Mouse (Mus musculus) midbrain, postnatal 0 days (tissue): Measurements from ENCODE around the gene Polr3e. TPM values are rescaled to one million over a fixed set of nuclear protein-coding genes. Genes with fewer than 3 reads are reported as not detected.

ENCODE experiments used
- ATAC-seq: fragments of 200-750 bp; cut with Nextera tagmentation; 2 replicates; pipeline ENCODE4 v1.8.0; 2017; ENCODE audit warnings: moderate number of reproducible peaks, mild to moderate bottlenecking, moderate TSS enrichment, moderate library complexity; ENCODE audit not compliant: low FRiP score
- DNase-seq: peaks from one replicate; pipeline ENCODE4 v3.0.0-alpha.2; 2015; ENCODE audit warnings: low spot score
- H3K27ac ChIP-seq: fragments of 300-500 bp; sonication (generic); 2 replicates; pipeline ENCODE4 v1.5.1; 2014; ENCODE audit warnings: low read depth, mild to moderate bottlenecking, low read length, mixed read lengths
- H3K27me3 ChIP-seq: fragments of 300-500 bp; sonication (generic); 2 replicates; pipeline ENCODE4 v1.6.1; 2014; ENCODE audit warnings: low read length, control low read depth, mixed read lengths; ENCODE audit not compliant: insufficient read depth
- H3K36me3 ChIP-seq: fragments of 300-500 bp; sonication (generic); 2 replicates; pipeline ENCODE4 v1.6.1; 2014; ENCODE audit warnings: low read length, control low read depth, mixed read lengths; ENCODE audit not compliant: insufficient read depth
- H3K4me1 ChIP-seq: fragments of 300-500 bp; sonication (generic); 2 replicates; pipeline ENCODE4 v1.6.1; 2014; ENCODE audit warnings: mild to moderate bottlenecking, control low read depth, antibody characterized with exemption, low read length, mixed read lengths; ENCODE audit not compliant: insufficient read depth
- H3K4me2 ChIP-seq: fragments of 300-500 bp; sonication (generic); 2 replicates; pipeline ENCODE4 v1.6.1; 2014; ENCODE audit warnings: low read depth, mild to moderate bottlenecking, low read length, mixed read lengths; ENCODE audit not compliant: poor library complexity, severe bottlenecking
- H3K4me3 ChIP-seq: fragments of 300-500 bp; sonication (generic); 2 replicates; pipeline ENCODE4 v1.5.1; 2014; ENCODE audit warnings: low read depth, mild to moderate bottlenecking, low read length, moderate library complexity
- H3K9ac ChIP-seq: fragments of 300-500 bp; sonication (generic); replicated peaks from 2 replicates; pipeline ENCODE4 v1.6.1; 2014; ENCODE audit warnings: mild to moderate bottlenecking, low read length, moderate library complexity, mixed read lengths; ENCODE audit not compliant: poor library complexity, severe bottlenecking
- H3K9me3 ChIP-seq: fragments of 300-500 bp; sonication (generic); 2 replicates; pipeline ENCODE4 v1.6.1; 2016; ENCODE audit warnings: low read length, control low read depth
- CTCF ChIP-seq: IDR thresholded peaks from 2 replicates; pipeline ENCODE4 v1.5.1; 2016; ENCODE audit warnings: antibody characterized with exemption, mild to moderate bottlenecking
- WGBS: fragments of 180-500 bp; shearing (Covaris S2); extraction: QIAGEN DNeasy Blood & Tissue Kit; methylation state at CpG from one replicate; pipeline ENCODE4 v1.1.7; 2014; 5-methylcytosine and 5-hydroxymethylcytosine counted together
- polyA plus RNA-seq: library from polyadenylated mRNA; unstranded; fragments of >200 nt; fragmentation: Nextera tagmentation; extraction: Ambion mirVana; gene quantifications from 2 replicates; pipeline ENCODE4 v1.2.1, GENCODE M21; 2015
- total RNA-seq: library from RNA; depleted of rRNA; stranded (reverse); fragments of >200 nt; gene quantifications from 2 replicates; pipeline ENCODE4 v1.2.3, GENCODE M21; 2014

Gene Polr3e
- total and polyA plus RNA-seq, 2 experiments from 2014 or later = 18.6 to 29.4 TPM

DNA sequence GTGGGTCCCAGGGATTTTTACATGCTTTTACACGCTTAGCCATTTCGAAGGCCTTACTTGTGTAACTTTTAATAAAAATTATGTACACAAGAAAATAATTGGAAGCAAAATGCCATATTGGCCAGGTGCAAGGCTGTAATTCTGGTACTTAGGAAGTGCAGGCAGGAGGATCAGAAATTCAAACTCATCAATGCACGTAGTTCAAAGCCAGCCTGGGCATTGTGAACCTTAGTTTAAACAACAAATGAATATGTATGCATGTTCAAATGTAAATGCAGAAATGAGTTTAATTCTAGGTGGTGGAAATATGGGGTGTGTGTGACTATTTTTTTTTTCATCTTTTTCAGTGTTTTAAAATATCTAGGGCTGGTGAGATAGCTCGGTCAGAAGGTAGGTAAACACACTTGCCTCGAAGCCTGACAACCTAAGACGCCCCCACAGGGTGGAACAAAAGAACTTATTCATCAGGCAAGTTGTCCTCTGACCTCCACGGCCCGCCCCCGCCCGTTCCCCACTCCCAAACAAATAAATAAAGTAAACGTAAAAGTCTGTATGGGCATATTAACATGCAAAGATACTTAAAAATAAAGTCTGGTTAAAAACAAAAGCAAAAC is 1.2 kb upstream of the Polr3e start:
- Histone ChIP-seq H3K9me3 (no peaks in the 10 kb centered on the region), H3K27me3 (no peaks in the 10 kb centered on the region), H3K4me2 (no peak overlapping the region), H3K4me1 (no peaks in the 10 kb centered on the region), H3K36me3 (no peaks in the 10 kb centered on the region), H3K27ac (no peak overlapping the region), H3K9ac (no peak overlapping the region), H3K4me3 (no peak overlapping the region)
- DNase-seq (no peak), ATAC-seq (no peak)
- WGBS = 28% methylated on average over 11 of the region's 11 CpGs
- no peak for TF ChIP-seq CTCF

GRCm38 (mm10) chr7:120917279-120917591 is 309 bp upstream of the Polr3e start:
- Histone ChIP-seq H3K4me2 (peak overlapping the region; percentile 33), H3K9me3 (no peaks in the 10 kb centered on the region), H3K36me3 (no peaks in the 10 kb centered on the region), H3K27me3 (no peaks in the 10 kb centered on the region), H3K4me1 (no peaks in the 10 kb centered on the region), H3K27ac (peak overlapping the region; percentile 86; the same call in 1 of the 2 replicates), H3K9ac (no peak overlapping the region), H3K4me3 (peak overlapping the region; percentile 94)
- no peak for TF ChIP-seq CTCF
- DNase-seq (no peak), ATAC-seq (peak; percentile 92; the same call in 1 of the 2 replicates)
- 7% methylated on average over 12 of the region's 12 CpGs for WGBS

GRCm38 (mm10) chr7:120918526-120918962 is 1.0 kb downstream of the Polr3e start:
- H3K4me2 ChIP-seq = peak overlapping the region; percentile 72
- no peaks in the 10 kb centered on the region for H3K36me3 ChIP-seq
- no peaks in the 10 kb centered on the region for H3K9me3 ChIP-seq
- ATAC-seq (peak; percentile 50), DNase-seq (peak; percentile 83)
- H3K9ac ChIP-seq = peak overlapping the region; percentile 86; the same call in 1 of the 2 replicates
- WGBS = 8% methylated on average over 10 of the region's 10 CpGs
- no peak for TF ChIP-seq CTCF
- H3K4me3 ChIP-seq = peak overlapping the region; percentile 94
- H3K27ac ChIP-seq = peak overlapping the region; percentile 86; the same call in 1 of the 2 replicates
- no peaks in the 10 kb centered on the region for H3K27me3 ChIP-seq
- H3K4me1 ChIP-seq = no peaks in the 10 kb centered on the region

- no peaks in the 10 kb centered on the region for H3K27me3 ChIP-seq
- no peak for TF ChIP-seq CTCF
- H3K4me1 ChIP-seq = no peaks in the 10 kb centered on the region
- H3K4me2 ChIP-seq = no peak overlapping the region
- no peak for DNase-seq
- no peak overlapping the region for H3K27ac ChIP-seq
- no peak overlapping the region for H3K9ac ChIP-seq
- no peaks in the 10 kb centered on the region for H3K9me3 ChIP-seq
- H3K36me3 ChIP-seq = peaks cover 86% of the 10 kb centered on the region
- 91% methylated on average over 7 of the region's 7 CpGs for WGBS
- no peak for ATAC-seq
- H3K4me3 ChIP-seq = no peak overlapping the region
These were observed 15.6 kb downstream of the Polr3e start for GRCm38 (mm10) chr7:120933110-120933509.

GRCm38 (mm10) chr7:120933680-120934195 is 16.2 kb downstream of the Polr3e start:
- ATAC-seq (no peak), DNase-seq (no peak)
- Histone ChIP-seq H3K4me1 (no peaks in the 10 kb centered on the region), H3K9me3 (no peaks in the 10 kb centered on the region), H3K36me3 (peaks cover 86% of the 10 kb centered on the region), H3K4me3 (no peak overlapping the region), H3K9ac (no peak overlapping the region), H3K27me3 (no peaks in the 10 kb centered on the region), H3K4me2 (no peak overlapping the region), H3K27ac (no peak overlapping the region)
- no peak for TF ChIP-seq CTCF
- 74% methylated on average over 5 of the region's 5 CpGs for WGBS

DNA sequence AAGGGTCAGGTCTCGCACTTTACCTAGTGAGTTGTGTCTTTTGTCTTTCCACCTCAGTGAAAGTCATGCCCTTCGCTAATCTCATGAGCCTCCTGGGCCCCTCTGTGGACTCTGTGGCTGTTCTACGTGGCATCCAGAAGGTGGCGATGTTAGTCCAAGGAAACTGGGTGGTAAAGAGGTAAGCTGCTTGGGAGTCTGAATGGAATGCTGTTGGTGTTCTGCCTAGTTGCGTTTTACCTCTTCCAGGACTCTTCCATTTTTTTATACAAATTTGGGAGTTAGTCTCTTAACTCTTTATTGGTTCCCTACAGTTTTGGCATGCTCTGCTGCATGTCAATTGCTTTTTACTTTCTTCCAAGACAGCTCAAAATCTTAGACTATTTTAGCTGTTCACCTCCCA is 17.2 kb downstream of the Polr3e start:
- WGBS = 19% methylated on average over 5 of the region's 5 CpGs
- no peak overlapping the region for H3K9ac ChIP-seq
- H3K36me3 ChIP-seq = peaks cover 84% of the 10 kb centered on the region
- H3K4me1 ChIP-seq = no peaks in the 10 kb centered on the region
- H3K4me3 ChIP-seq = no peak overlapping the region
- TF ChIP-seq CTCF = peak; percentile 82
- no peak overlapping the region for H3K4me2 ChIP-seq
- H3K9me3 ChIP-seq = no peaks in the 10 kb centered on the region
- no peak for ATAC-seq
- no peak overlapping the region for H3K27ac ChIP-seq
- DNase-seq = peak; percentile 74
- no peaks in the 10 kb centered on the region for H3K27me3 ChIP-seq
